Mouse (Mus musculus): ENCODE measurements at regions not wholly inside any gene's neighbourhood (a gene's known extent, or its start where the extent isn't known, plus 50 kb on each side); places are given as distances from the start of the nearest gene placed in this dataset.

DNA sequence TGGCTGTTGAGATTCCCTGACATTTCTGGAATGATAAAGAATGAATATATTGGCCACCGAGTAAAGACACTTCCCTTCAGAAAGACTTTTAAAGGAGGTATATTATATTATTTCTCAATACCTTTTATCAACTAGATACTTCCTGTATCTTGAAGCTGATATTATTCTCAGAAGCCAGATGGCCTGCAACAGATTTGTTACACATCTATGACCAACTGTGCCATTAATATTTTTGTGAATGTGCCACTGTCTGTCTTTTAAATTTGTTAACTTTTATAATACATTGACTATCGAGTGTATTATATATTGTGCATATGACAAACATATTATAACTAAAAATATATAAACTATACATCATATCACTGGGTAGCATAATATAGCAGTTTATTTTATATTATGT is 427.5 kb downstream of the 9330182O14Rik start:
- no peak for TF ChIP-seq CTCF (IDR thresholded peaks at IDR 0.05; ENCODE audit: borderline replicate concordance, insufficient read depth, low read depth, low read length)
- TF ChIP-seq POLR2A (IDR thresholded peaks at IDR 0.05; ENCODE audit: borderline replicate concordance, insufficient read depth, low read length), result no peak

Measured in cerebellum, adult 2 months (tissue).